Mouse (Mus musculus) embryonic facial prominence, embryonic 11.5 days (tissue): ENCODE results near the gene 1700037H04Rik. TPM values are rescaled to one million over a fixed set of nuclear protein-coding genes. Genes with fewer than 3 reads are reported as not detected.
"Not testable (repeated sequence)": the region's sequence is repeated elsewhere in the genome, so short reads cannot be mapped to it uniquely, and the experiment has no call there.

Source experiments
- ATAC-seq: fragments of 200-750 bp; cut with Nextera tagmentation; replicated peaks from 2 replicates; pipeline ENCODE4 v1.8.0; 2017; ENCODE audit warnings: low read depth; ENCODE audit not compliant: insufficient number of reproducible peaks, low FRiP score, low TSS enrichment
- DNase-seq: peaks from one replicate; pipeline ENCODE4 v3.0.0-alpha.2; 2015; ENCODE audit warnings: low spot score
- H3K27ac ChIP-seq: fragments of 300-500 bp; sonication (generic); replicated peaks from 2 replicates; pipeline ENCODE4 v1.5.1; 2014; ENCODE audit warnings: mild to moderate bottlenecking, low read depth, low read length, control low read depth
- H3K27me3 ChIP-seq: fragments of 300-500 bp; sonication (generic); 2 replicates; pipeline ENCODE4 v1.6.1; 2014; ENCODE audit warnings: mild to moderate bottlenecking, low read length, moderate library complexity, mixed read lengths; ENCODE audit not compliant: control insufficient read depth, insufficient read depth
- H3K36me3 ChIP-seq: fragments of 300-500 bp; sonication (generic); replicated peaks from 2 replicates; pipeline ENCODE4 v1.6.1; 2014; ENCODE audit warnings: low read depth, mild to moderate bottlenecking, low read length, moderate library complexity, mixed read lengths; ENCODE audit not compliant: control insufficient read depth, insufficient read depth
- H3K4me1 ChIP-seq: fragments of 300-500 bp; sonication (generic); 2 replicates; pipeline ENCODE4 v1.6.1; 2014; ENCODE audit warnings: low read length, mixed read lengths; ENCODE audit not compliant: control insufficient read depth, insufficient read depth
- H3K4me2 ChIP-seq: fragments of 300-500 bp; sonication (generic); 2 replicates; pipeline ENCODE4 v1.6.1; 2014; ENCODE audit warnings: low read depth, mild to moderate bottlenecking, control low read depth, low read length, moderate library complexity
- H3K4me3 ChIP-seq: fragments of 300-500 bp; sonication (generic); 2 replicates; pipeline ENCODE4 v1.5.1; 2014; ENCODE audit warnings: low read depth, low read length, control low read depth
- H3K9ac ChIP-seq: fragments of 300-500 bp; sonication (generic); replicated peaks from 2 replicates; pipeline ENCODE4 v1.6.1; 2014; ENCODE audit warnings: mild to moderate bottlenecking, control low read depth, low read length
- H3K9me3 ChIP-seq: fragments of 300-500 bp; sonication (generic); replicated peaks from 2 replicates; pipeline ENCODE4 v1.6.1; 2016; ENCODE audit warnings: mild to moderate bottlenecking, low read length, inconsistent platforms, mixed read lengths; ENCODE audit not compliant: control insufficient read depth
- WGBS: fragments of 180-500 bp; shearing (Covaris S2); extraction: QIAGEN DNeasy Blood & Tissue Kit; methylation state at CpG from one replicate; pipeline ENCODE4 v1.1.7; 2014; 5-methylcytosine and 5-hydroxymethylcytosine counted together
- polyA plus RNA-seq: library from polyadenylated mRNA; unstranded; fragments of >200 nt; fragmentation: Nextera tagmentation; extraction: Ambion mirVana; gene quantifications from 2 replicates; pipeline ENCODE4 v1.2.1, GENCODE M21; 2014

1700037H04Rik gene
- polyA plus RNA-seq, 1 experiment from 2014 or later, result 81.2 TPM

DNA sequence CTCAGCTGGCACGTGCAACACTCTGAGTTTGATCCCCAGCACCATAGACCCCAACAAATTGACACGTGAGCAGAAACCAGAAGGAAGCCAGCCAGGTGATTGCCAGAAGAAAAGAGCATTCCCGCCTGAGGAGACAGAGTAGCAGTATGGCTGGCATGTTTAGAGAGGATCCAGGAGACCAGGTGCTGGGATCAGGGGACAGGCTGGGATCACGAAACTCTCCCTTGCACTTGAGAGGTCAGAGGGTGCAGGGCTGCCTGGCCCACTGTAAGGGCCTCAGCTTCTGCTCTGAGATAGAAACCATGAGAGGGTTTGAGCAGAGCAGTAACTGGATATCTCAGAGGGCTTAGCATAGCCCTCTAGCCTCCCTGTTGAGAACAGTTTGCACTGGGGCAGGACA, 54.8 kb downstream of the 1700037H04Rik start:
- ATAC-seq, H3K4me3 ChIP-seq, H3K27me3 ChIP-seq, H3K4me1 ChIP-seq, H3K27ac ChIP-seq, H3K9ac ChIP-seq, DNase-seq, H3K9me3 ChIP-seq, H3K4me2 ChIP-seq, H3K36me3 ChIP-seq: not testable (repeated sequence)
- 57% methylated on average over 4 of the region's 4 CpGs for WGBS

DNA sequence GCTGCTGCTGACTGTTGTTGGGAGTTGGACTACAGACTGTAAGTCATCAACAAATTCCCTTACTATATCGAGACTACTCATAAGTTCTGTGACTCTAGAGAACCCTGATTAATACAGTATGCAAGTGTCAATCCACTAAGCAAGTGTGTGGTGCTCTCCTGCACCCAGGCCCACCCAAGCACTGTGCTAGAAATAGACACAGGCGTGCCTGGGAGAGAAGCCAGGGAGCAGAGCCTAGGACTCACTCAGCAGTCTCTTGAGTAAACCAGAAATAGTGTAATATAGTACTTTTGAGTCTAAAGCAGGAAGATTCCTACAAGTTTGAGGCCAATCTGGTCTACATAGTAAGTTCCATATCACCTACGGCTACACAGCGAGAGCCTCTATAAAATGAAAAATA, 55.9 kb downstream of the 1700037H04Rik start:
- 86% methylated on average over 4 of the region's 4 CpGs for WGBS
- Histone ChIP-seq H3K4me2 (no peak overlapping the region), H3K4me1 (no peaks in the 10 kb centered on the region), H3K36me3 (no peaks in the 10 kb centered on the region), H3K9ac (no peak overlapping the region), H3K27ac (no peak overlapping the region), H3K27me3 (no peaks in the 10 kb centered on the region), H3K9me3 (no peaks in the 10 kb centered on the region), H3K4me3 (no peak overlapping the region)
- ATAC-seq (no peak), DNase-seq (no peak)

DNA sequence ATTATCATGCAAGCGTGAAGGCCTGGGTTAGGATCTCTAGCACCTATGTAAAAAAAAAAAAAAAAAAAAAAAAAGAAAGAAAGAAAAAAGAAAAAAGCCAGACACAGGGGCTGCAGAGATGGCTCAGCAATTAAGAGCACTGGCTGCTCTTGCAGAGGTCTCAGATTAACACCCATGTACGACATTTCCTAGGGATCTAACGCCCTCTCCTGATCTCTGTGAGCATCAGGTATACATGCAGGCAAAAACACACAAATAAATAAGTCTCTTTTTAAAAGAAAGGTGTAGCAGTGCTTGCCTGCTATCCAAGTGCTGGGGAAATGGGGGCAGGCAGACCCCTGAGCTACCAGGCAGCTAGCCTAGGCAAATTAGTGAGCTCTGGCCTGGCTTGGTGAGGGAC, 58.4 kb downstream of the 1700037H04Rik start:
- no peak overlapping the region for H3K4me2 ChIP-seq
- WGBS, result 54% methylated on average over 3 of the region's 3 CpGs
- ATAC-seq (no peak), DNase-seq (no peak)
- no peaks in the 10 kb centered on the region for H3K4me1 ChIP-seq
- H3K9me3 ChIP-seq, result no peaks in the 10 kb centered on the region
- H3K9ac ChIP-seq, result no peak overlapping the region
- no peak overlapping the region for H3K27ac ChIP-seq
- H3K36me3 ChIP-seq, result no peaks in the 10 kb centered on the region
- H3K27me3 ChIP-seq, result no peaks in the 10 kb centered on the region
- no peak overlapping the region for H3K4me3 ChIP-seq

DNA sequence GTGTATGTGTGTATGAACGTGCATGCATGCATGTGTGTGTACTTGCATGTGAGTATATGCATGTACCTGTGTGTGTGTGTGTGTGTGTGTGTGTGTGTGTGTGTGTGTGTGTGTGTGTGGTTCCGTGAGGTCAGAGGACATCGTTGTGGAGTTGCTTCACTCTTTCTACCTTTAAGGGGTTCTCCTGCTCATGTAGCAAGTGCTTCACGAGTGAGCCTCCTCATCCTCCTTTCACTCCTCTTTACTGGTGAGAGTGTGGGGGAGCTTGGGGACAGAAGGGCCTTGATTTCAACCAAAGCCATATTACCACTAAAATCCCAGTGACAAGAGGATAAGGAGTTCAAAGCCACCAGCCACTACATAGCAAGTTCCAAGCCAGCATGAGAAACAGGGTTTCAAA, 62.8 kb downstream of the 1700037H04Rik start:
- Histone ChIP-seq H3K4me1 (no peaks in the 10 kb centered on the region), H3K4me2 (no peak overlapping the region), H3K9me3 (no peaks in the 10 kb centered on the region), H3K27ac (no peak overlapping the region), H3K4me3 (no peak overlapping the region), H3K36me3 (no peaks in the 10 kb centered on the region), H3K27me3 (no peaks in the 10 kb centered on the region), H3K9ac (no peak overlapping the region)
- DNase-seq, result no peak
- ATAC-seq, result no peak
- WGBS, result 72% methylated on average over 4 of the region's 4 CpGs

Other genes with a start within 250 kb of the 1700037H04Rik start
- 13.3 and 15.3 TPM in 2 replicates for gene Gfra4, start 117.0 kb downstream of the 1700037H04Rik start, polyA plus RNA-seq
- 0.57 and 0.80 TPM in 2 replicates for gene Adam33, start 96.3 kb downstream of the 1700037H04Rik start, polyA plus RNA-seq
- 0.07 and 0.11 TPM in 2 replicates for gene Siglec1, start 73.3 kb downstream of the 1700037H04Rik start, polyA plus RNA-seq
- 6.3 and 6.6 TPM in 2 replicates for gene Hspa12b, start 32.8 kb downstream of the 1700037H04Rik start, polyA plus RNA-seq
- not detected in 2 replicates for gene Gm11037, start 26.6 kb downstream of the 1700037H04Rik start, polyA plus RNA-seq
- 5.8 and 6.1 TPM in 2 replicates for gene Cenpb, start 20.0 kb upstream of the 1700037H04Rik start, polyA plus RNA-seq
- 48.0 and 53.4 TPM in 2 replicates for gene Cdc25b, start 26.9 kb upstream of the 1700037H04Rik start, polyA plus RNA-seq
- gene Spef1, start 27.2 kb upstream of the 1700037H04Rik start, polyA plus RNA-seq, result 3.4 and 4.1 TPM in 2 replicates
- gene Ap5s1, start 47.0 kb upstream of the 1700037H04Rik start, polyA plus RNA-seq, result 22.6 and 23.8 TPM in 2 replicates
- 13.3 and 14.3 TPM in 2 replicates for gene Mavs, start 74.0 kb upstream of the 1700037H04Rik start, polyA plus RNA-seq
- 60.6 and 68.0 TPM in 2 replicates for gene Pank2, start 102.4 kb upstream of the 1700037H04Rik start, polyA plus RNA-seq
- gene Rnf24, start 192.8 kb upstream of the 1700037H04Rik start, polyA plus RNA-seq, result 7.7 and 8.2 TPM in 2 replicates